Mouse (Mus musculus): ENCODE data around the gene Yap1.
"Not testable (repeated sequence)": the region's sequence is repeated elsewhere in the genome, so short reads cannot be mapped to it uniquely, and the experiment has no call there.

DNA sequence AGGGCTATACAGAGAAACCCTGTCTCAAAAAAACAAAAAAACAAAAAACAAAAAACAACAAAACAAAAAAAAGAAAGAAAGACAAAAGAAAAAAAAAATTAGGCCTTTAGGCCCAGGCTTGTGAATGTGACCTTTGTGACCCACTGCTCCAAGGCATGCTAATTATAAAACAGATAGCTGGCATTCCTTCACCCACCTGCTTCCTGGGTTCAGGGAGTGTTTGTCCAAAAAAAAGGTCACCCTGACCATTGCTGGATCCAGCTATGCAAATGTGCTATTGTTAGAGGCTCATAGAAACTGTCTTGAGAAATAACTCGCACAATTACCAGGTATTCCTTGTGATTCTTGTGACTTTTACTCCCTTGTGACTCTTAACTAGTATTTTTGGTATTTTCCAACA lies 112.6 kb downstream of the Yap1 start:
- TF ChIP-seq CTCF (IDR thresholded peaks at IDR 0.05; ENCODE audit: low read depth, low read length); POLR2A (IDR thresholded peaks at IDR 0.05; ENCODE audit: borderline replicate concordance, low read depth, low read length): not testable (repeated sequence)
